Mouse (Mus musculus): ENCODE data around the gene Mrpl42.

DNA sequence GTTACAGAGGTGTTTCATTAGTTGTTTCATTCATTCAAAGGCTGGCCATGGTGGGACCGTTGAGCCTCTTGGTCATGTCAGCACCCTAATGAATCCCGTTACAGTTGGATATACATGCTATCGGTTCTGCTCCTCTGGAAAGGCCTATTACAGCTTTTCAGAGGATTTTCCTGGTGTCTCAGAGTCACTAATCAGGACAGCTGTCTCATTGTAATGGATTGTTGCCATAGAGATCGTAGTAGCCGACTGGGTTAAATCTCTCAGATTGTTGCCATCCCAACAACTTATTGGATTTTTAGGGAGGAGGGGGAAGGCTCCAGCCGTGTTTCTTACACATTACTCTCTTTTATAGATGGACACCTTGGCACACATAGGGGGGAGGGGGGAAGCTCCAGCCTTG lies 37.2 kb downstream of the Mrpl42 start:
- TF ChIP-seq POLR2A (IDR thresholded peaks at IDR 0.05; ENCODE audit: borderline replicate concordance, insufficient read depth, low read length) (no peak), CTCF (IDR thresholded peaks at IDR 0.05; ENCODE audit: borderline replicate concordance, insufficient read depth, low read depth, low read length) (no peak)

Data from cerebellum, adult 2 months (tissue).